Mouse (Mus musculus): ENCODE data around the gene Slc39a2.

- TF ChIP-seq MAFK (IDR thresholded peaks at IDR 0.05; ENCODE audit: insufficient read depth, low read depth, low read length), result no peak
- TF ChIP-seq HCFC1 (IDR thresholded peaks at IDR 0.05; ENCODE audit: borderline replicate concordance, insufficient read depth, low read length), result no peak
- no peak for TF ChIP-seq ZNF384 (IDR thresholded peaks at IDR 0.05; ENCODE audit: low read depth, low read length)
- TF ChIP-seq ZC3H11A (IDR thresholded peaks at IDR 0.05; ENCODE audit: borderline replicate concordance, low read depth, low read length), result no peak
These were observed 20.9 kb upstream of the Slc39a2 start for GRCm38 (mm10) chr14:51871741-51872140.

Measured in ES-E14 (cell line).